Mouse (Mus musculus) heart, adult 2 months (tissue): ENCODE results near the gene Pnpla8. TPM values are rescaled to one million over a fixed set of nuclear protein-coding genes. Genes with fewer than 3 reads are reported as not detected.

ENCODE experiments used
- DNase-seq, 2 experiments: peaks; one replicate each; pipeline ENCODE4 v3.0.0; 2021
- H3K27ac ChIP-seq: fragments of 200-600 bp; 2 replicates; pipeline ENCODE4 v1.8.1; 2022
- H3K27me3 ChIP-seq: fragments of 200-500 bp; 2 replicates; pipeline ENCODE4 v1.6.1; 2012; ENCODE audit warnings: mild to moderate bottlenecking, low read length, inconsistent platforms, mixed read lengths; ENCODE audit not compliant: control insufficient read depth, insufficient read depth
- H3K36me3 ChIP-seq: fragments of 200-500 bp; 2 replicates; pipeline ENCODE4 v1.6.1; 2012; ENCODE audit warnings: low read length, inconsistent platforms; ENCODE audit not compliant: control insufficient read depth, insufficient read depth
- H3K4me1 ChIP-seq: fragments of 200-500 bp; 2 replicates; pipeline ENCODE4 v1.6.1; 2011; ENCODE audit warnings: low read length; ENCODE audit not compliant: control insufficient read depth, insufficient read depth
- H3K4me3 ChIP-seq: fragments of 200-600 bp; 2 replicates; pipeline ENCODE4 v1.8.1; 2022
- H3K79me2 ChIP-seq: fragments of 200-500 bp; replicated peaks from 2 replicates; pipeline ENCODE4 v1.6.1; 2012; ENCODE audit warnings: mild to moderate bottlenecking, inconsistent platforms, low read length, moderate library complexity, mixed read lengths; ENCODE audit not compliant: control insufficient read depth, insufficient read depth
- H3K9ac ChIP-seq: fragments of 200-500 bp; 2 replicates; pipeline ENCODE4 v1.6.1; 2012; ENCODE audit warnings: low read depth, mild to moderate bottlenecking, control low read depth, inconsistent platforms, low read length, mixed read lengths
- CTCF ChIP-seq: fragments of 200-600 bp; IDR thresholded peaks from 2 replicates; pipeline ENCODE4 v1.8.1; 2022; ENCODE audit warnings: antibody characterized with exemption, mild to moderate bottlenecking, moderate library complexity
- EP300 ChIP-seq: fragments of 200-500 bp; IDR thresholded peaks from 2 replicates; pipeline ENCODE4 v1.6.1; 2011; ENCODE audit warnings: low read depth, low read length, control low read depth; ENCODE audit not compliant: insufficient read depth
- POLR2A ChIP-seq: fragments of 200-500 bp; IDR thresholded peaks from 2 replicates; pipeline ENCODE4 v1.6.1; 2011; ENCODE audit warnings: mild to moderate bottlenecking, low read depth, low read length, control low read depth; ENCODE audit not compliant: insufficient read depth
- WGBS: fragments of 180-500 bp; shearing (Covaris S2); methylation state at CpG from one replicate; pipeline ENCODE4 v1.1.7; 2018; 5-methylcytosine and 5-hydroxymethylcytosine counted together
- intact Hi-C: fragments of 180-260 bp; cut with DNase I; formaldehyde crosslinking; loops from one replicate; pipeline ENCODE4 v1.15.1; 2025
- polyA plus RNA-seq: library from polyadenylated mRNA; depleted of rRNA; stranded (reverse); fragments of >200 nt; gene quantifications from 2 replicates; pipeline ENCODE4 v1.2.3, GENCODE M21; 2012
- total RNA-seq, 2 experiments: library from RNA; stranded (reverse); gene quantifications; 2 replicates each; pipeline ENCODE4 v1.2.3; 2021

The Pnpla8 gene
- total and polyA plus RNA-seq, 3 experiments, result 26.7 to 162 (median 132) TPM

- no peak for DNase-seq
- Histone ChIP-seq H3K27me3 (no peaks in the 10 kb centered on the region), H3K27ac (no peak overlapping the region), H3K36me3 (peaks cover 7% of the 10 kb centered on the region), H3K4me3 (no peak overlapping the region), H3K9ac (no peak overlapping the region), H3K4me1 (no peaks in the 10 kb centered on the region), H3K79me2 (no peaks in the 10 kb centered on the region)
- WGBS, result 90% methylated on average over 5 of the region's 5 CpGs
- intact Hi-C loops, result no loop called here
- TF ChIP-seq CTCF (no peak), POLR2A (no peak), EP300 (no peak)
Observed at GRCm38 (mm10) chr12:44304869-44305268, 83.7 kb downstream of the Pnpla8 start.

DNA sequence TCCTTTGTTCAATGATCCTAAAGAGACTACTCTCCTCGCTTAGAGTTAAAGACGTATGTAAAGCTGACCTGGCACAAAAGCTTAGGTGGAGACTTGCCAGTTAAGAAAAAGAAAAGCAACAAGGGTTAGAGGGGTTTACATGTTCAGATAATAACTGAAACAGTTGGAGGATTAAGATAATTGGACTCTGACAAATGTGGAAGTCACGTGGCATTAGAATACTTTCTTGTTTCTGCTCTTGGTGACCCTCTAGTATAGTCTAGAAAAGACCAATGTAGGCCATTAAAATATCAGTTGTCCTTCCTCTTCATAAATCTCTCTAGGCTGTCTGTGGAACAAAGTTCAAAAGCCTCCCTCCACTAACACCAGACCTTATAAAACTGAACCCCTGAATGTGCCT lies 87.1 kb downstream of the Pnpla8 start:
- peaks cover 4% of the 10 kb centered on the region for H3K36me3 ChIP-seq
- no peaks in the 10 kb centered on the region for H3K27me3 ChIP-seq
- 90% methylated on average over 3 of the region's 3 CpGs for WGBS
- TF ChIP-seq CTCF (no peak), POLR2A (no peak), EP300 (no peak)
- no peaks in the 10 kb centered on the region for H3K79me2 ChIP-seq
- H3K4me1 ChIP-seq, result no peaks in the 10 kb centered on the region
- H3K4me3 ChIP-seq, result no peak overlapping the region
- DNase-seq, result no peak
- H3K27ac ChIP-seq, result no peak overlapping the region
- intact Hi-C loops, result no loop called here
- H3K9ac ChIP-seq, result no peak overlapping the region

GRCm38 (mm10) chr12:44315212-44315611 lies 94.0 kb downstream of the Pnpla8 start:
- intact Hi-C loops, result no loop called here
- no peak for DNase-seq
- Histone ChIP-seq H3K4me1 (no peaks in the 10 kb centered on the region), H3K9ac (no peak overlapping the region), H3K36me3 (no peaks in the 10 kb centered on the region; the same call in 1 of the 2 replicates), H3K27ac (no peak overlapping the region), H3K4me3 (no peak overlapping the region), H3K79me2 (no peaks in the 10 kb centered on the region), H3K27me3 (no peaks in the 10 kb centered on the region)
- TF ChIP-seq POLR2A, result no peak
- TF ChIP-seq EP300, result no peak
- TF ChIP-seq CTCF, result no peak
- WGBS, result 89% methylated on average over 2 of the region's 2 CpGs

- no peaks in the 10 kb centered on the region for H3K27me3 ChIP-seq
- H3K79me2 ChIP-seq, result no peaks in the 10 kb centered on the region
- intact Hi-C loops, result no loop called here
- no peaks in the 10 kb centered on the region for H3K4me1 ChIP-seq
- H3K9ac ChIP-seq, result no peak overlapping the region
- H3K4me3 ChIP-seq, result no peak overlapping the region
- no peak for TF ChIP-seq CTCF
- no peak for TF ChIP-seq EP300
- TF ChIP-seq POLR2A, result no peak
- no peak for DNase-seq
- no peaks in the 10 kb centered on the region for H3K36me3 ChIP-seq
- no peak overlapping the region for H3K27ac ChIP-seq
Observed at GRCm38 (mm10) chr12:44325091-44325490, 103.9 kb downstream of the Pnpla8 start.

DNA sequence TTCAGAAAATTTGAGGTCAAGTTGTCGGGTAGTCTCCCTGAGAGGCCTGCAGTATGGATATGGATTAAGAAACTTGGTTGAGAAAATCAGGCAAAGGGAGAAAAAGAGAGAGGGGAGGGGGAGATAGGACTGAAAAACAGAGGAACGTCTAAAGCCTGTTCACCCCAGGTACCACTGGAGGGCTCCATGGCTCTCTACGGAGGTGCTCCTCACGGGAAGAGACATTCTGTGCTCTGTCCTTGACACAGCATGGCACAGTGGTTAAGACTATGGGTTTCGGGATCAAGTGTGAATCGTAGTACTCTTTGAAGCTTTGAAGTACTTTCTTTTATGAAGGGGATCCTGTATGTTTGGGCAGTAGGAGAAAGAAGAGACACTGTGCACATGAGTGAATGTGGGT lies 106.3 kb downstream of the Pnpla8 start:
- H3K27me3 ChIP-seq, result no peaks in the 10 kb centered on the region; the same call in 1 of the 2 replicates
- 47% methylated on average over 6 of the region's 6 CpGs for WGBS
- DNase-seq, result no peak
- H3K9ac ChIP-seq, result no peak overlapping the region
- no peaks in the 10 kb centered on the region for H3K79me2 ChIP-seq
- H3K36me3 ChIP-seq, result no peaks in the 10 kb centered on the region
- H3K4me1 ChIP-seq, result no peaks in the 10 kb centered on the region
- intact Hi-C loops, result no loop called here
- TF ChIP-seq EP300 (no peak), CTCF (0 out of 2 replicates have a peak, but pooled peaks have one; percentile 5)
- H3K27ac ChIP-seq, result no peak overlapping the region
- H3K4me3 ChIP-seq, result no peak overlapping the region

GRCm38 (mm10) chr12:44328381-44329315 lies 107.5 kb downstream of the Pnpla8 start, which contains the start of gene Nrcam:
Gene Nrcam, plus strand, starts transcription at chr12:44328885.
- peak within 1 kb of the TSS; percentile 19; the same call in 1 of the 2 replicates for H3K9ac ChIP-seq
- no peaks in the 10 kb centered on the region; the same call in 1 of the 2 replicates for H3K27me3 ChIP-seq
- peak; percentile 19 to 40 for DNase-seq
- no peaks in the 10 kb centered on the region for H3K79me2 ChIP-seq
- H3K36me3 ChIP-seq, result no peaks in the 10 kb centered on the region
- 4% methylated on average over 74 of the region's 74 CpGs for WGBS
- intact Hi-C loops, result no loop called here
- H3K27ac ChIP-seq, result no peak within 1 kb of the TSS
- H3K4me3 ChIP-seq, result peak within 1 kb of the TSS; percentile 34
- H3K4me1 ChIP-seq, result no peaks in the 10 kb centered on the region
- TF ChIP-seq POLR2A (no peak), EP300 (no peak), CTCF (no peak)
